Mouse (Mus musculus) hindbrain, embryonic 16.5 days (tissue): ENCODE data around the gene Cth. TPM values are rescaled to one million over a fixed set of nuclear protein-coding genes. Genes with fewer than 3 reads are reported as not detected.

Source experiments
- ATAC-seq: fragments of 200-750 bp; cut with Nextera tagmentation; 2 replicates; pipeline ENCODE4 v1.8.0; 2017; ENCODE audit warnings: moderate TSS enrichment, moderate library complexity
- H3K27ac ChIP-seq: fragments of 300-500 bp; sonication (generic); 2 replicates; pipeline ENCODE4 v1.5.1; 2014; ENCODE audit warnings: low read depth, mild to moderate bottlenecking, control low read depth, low read length, moderate library complexity
- H3K27me3 ChIP-seq: fragments of 300-500 bp; sonication (generic); replicated peaks from 2 replicates; pipeline ENCODE4 v1.6.1; 2014; ENCODE audit warnings: low read length; ENCODE audit not compliant: control insufficient read depth, insufficient read depth
- H3K36me3 ChIP-seq: fragments of 300-500 bp; sonication (generic); 2 replicates; pipeline ENCODE4 v1.6.1; 2014; ENCODE audit warnings: mild to moderate bottlenecking, low read length, moderate library complexity, mixed read lengths; ENCODE audit not compliant: control insufficient read depth, insufficient read depth
- H3K4me1 ChIP-seq: fragments of 300-500 bp; sonication (generic); 2 replicates; pipeline ENCODE4 v1.6.1; 2014; ENCODE audit warnings: low read depth, low read length; ENCODE audit not compliant: control insufficient read depth, insufficient read depth
- H3K4me2 ChIP-seq: fragments of 300-500 bp; sonication (generic); 2 replicates; pipeline ENCODE4 v1.6.1; 2014; ENCODE audit warnings: mild to moderate bottlenecking, low read length, control low read depth, moderate library complexity
- H3K4me3 ChIP-seq: fragments of 300-500 bp; sonication (generic); 2 replicates; pipeline ENCODE4 v1.5.1; 2014; ENCODE audit warnings: mild to moderate bottlenecking, low read length, control low read depth, moderate library complexity
- H3K9ac ChIP-seq: fragments of 300-500 bp; sonication (generic); 2 replicates; pipeline ENCODE4 v1.6.1; 2014; ENCODE audit warnings: low read depth, mild to moderate bottlenecking, control low read depth, low read length, moderate library complexity
- H3K9me3 ChIP-seq: fragments of 300-500 bp; sonication (generic); 2 replicates; pipeline ENCODE4 v1.6.1; 2014; ENCODE audit warnings: mild to moderate bottlenecking, low read length, moderate library complexity; ENCODE audit not compliant: control insufficient read depth
- WGBS: fragments of 180-500 bp; shearing (Covaris S2); extraction: QIAGEN DNeasy Blood & Tissue Kit; methylation state at CpG from one replicate; pipeline ENCODE4 v1.1.7; 2014; 5-methylcytosine and 5-hydroxymethylcytosine counted together
- polyA plus RNA-seq: library from polyadenylated mRNA; unstranded; fragments of >200 nt; fragmentation: Nextera tagmentation; extraction: Ambion mirVana; gene quantifications from 2 replicates; pipeline ENCODE4 v1.2.1, GENCODE M21; 2015

Gene Cth
- polyA plus RNA-seq, 1 experiment from 2014 or later: 3.5 TPM

- Histone ChIP-seq H3K4me2 (no peak overlapping the region), H3K9ac (no peak overlapping the region), H3K27me3 (no peaks in the 10 kb centered on the region), H3K36me3 (no peaks in the 10 kb centered on the region), H3K27ac (no peak overlapping the region), H3K4me1 (peaks cover 2% of the 10 kb centered on the region; the same call in 1 of the 2 replicates), H3K4me3 (no peak overlapping the region), H3K9me3 (no peaks in the 10 kb centered on the region)
- ATAC-seq: no peak
- 94% methylated on average over 3 of the region's 3 CpGs for WGBS
Measured at GRCm38 (mm10) chr3:157923268-157923835, 1.5 kb downstream of the Cth start.

DNA sequence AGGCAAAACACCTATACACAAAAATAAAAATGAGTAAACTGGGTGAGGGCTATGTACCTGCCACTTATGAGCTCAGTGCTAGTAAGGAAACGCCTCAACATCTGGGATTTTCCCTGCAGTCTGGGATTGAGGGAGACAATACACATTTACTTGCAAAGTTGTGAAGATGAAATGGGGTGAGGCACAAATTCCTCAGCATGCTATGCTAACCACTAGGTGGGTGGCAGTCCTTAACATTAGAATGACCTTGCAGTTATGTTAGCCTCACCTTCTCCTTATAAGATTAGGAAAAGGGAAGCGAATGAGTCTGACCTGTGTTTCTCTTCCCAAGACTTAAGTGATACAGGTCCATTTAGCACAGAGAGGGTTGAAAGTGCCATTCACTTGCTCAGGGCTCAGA lies 3.5 kb downstream of the Cth start:
- ATAC-seq: no peak
- Histone ChIP-seq H3K4me2 (no peak overlapping the region), H3K4me3 (no peak overlapping the region), H3K36me3 (no peaks in the 10 kb centered on the region), H3K9ac (no peak overlapping the region), H3K27me3 (no peaks in the 10 kb centered on the region), H3K4me1 (peaks cover 2% of the 10 kb centered on the region; the same call in 1 of the 2 replicates), H3K27ac (no peak overlapping the region), H3K9me3 (no peaks in the 10 kb centered on the region)
- WGBS: 98% methylated on average over 2 of the region's 2 CpGs

GRCm38 (mm10) chr3:157916336-157916735 lies 8.5 kb downstream of the Cth start:
- H3K4me2 ChIP-seq: no peak overlapping the region
- ATAC-seq: no peak
- H3K4me1 ChIP-seq: no peaks in the 10 kb centered on the region
- no peak overlapping the region for H3K27ac ChIP-seq
- H3K4me3 ChIP-seq: no peak overlapping the region
- H3K27me3 ChIP-seq: no peaks in the 10 kb centered on the region
- H3K36me3 ChIP-seq: no peaks in the 10 kb centered on the region
- no peak overlapping the region for H3K9ac ChIP-seq
- no peaks in the 10 kb centered on the region for H3K9me3 ChIP-seq
- 70% methylated on average over 4 of the region's 4 CpGs for WGBS

GRCm38 (mm10) chr3:157912155-157912554 lies 12.7 kb downstream of the Cth start:
- H3K27ac ChIP-seq: no peak overlapping the region
- no peaks in the 10 kb centered on the region for H3K36me3 ChIP-seq
- no peaks in the 10 kb centered on the region for H3K9me3 ChIP-seq
- 94% methylated on average over 2 of the region's 2 CpGs for WGBS
- no peak for ATAC-seq
- H3K4me1 ChIP-seq: no peaks in the 10 kb centered on the region
- H3K27me3 ChIP-seq: no peaks in the 10 kb centered on the region
- H3K4me2 ChIP-seq: no peak overlapping the region
- no peak overlapping the region for H3K4me3 ChIP-seq
- H3K9ac ChIP-seq: no peak overlapping the region

DNA sequence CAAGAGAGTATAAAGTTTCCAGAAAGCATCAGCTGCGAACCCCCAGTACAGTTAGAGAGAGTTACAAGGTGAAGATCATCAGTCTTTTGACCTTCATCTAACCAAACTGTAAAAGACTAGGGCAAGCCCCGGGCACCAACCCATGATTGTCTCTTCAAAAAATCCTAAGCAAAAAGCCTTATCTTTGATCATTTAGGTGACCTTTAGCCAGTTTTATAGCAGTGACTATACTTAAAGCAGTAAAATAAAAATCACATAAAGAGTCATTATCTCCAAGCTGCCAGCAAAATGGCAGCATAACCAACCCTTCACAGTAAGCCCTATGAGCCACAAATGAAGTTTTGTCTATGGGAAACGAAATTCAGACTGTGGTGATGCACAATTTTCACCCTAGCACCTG lies 14.6 kb downstream of the Cth start:
- 82% methylated on average over 3 of the region's 3 CpGs for WGBS
- Histone ChIP-seq H3K27me3 (no peaks in the 10 kb centered on the region), H3K36me3 (no peaks in the 10 kb centered on the region), H3K9me3 (no peaks in the 10 kb centered on the region), H3K4me3 (no peak overlapping the region), H3K4me2 (no peak overlapping the region), H3K9ac (no peak overlapping the region), H3K4me1 (no peaks in the 10 kb centered on the region), H3K27ac (no peak overlapping the region)
- ATAC-seq: no peak

- Histone ChIP-seq H3K27ac (no peak overlapping the region), H3K9ac (no peak overlapping the region), H3K4me1 (no peaks in the 10 kb centered on the region), H3K4me2 (no peak overlapping the region), H3K4me3 (no peak overlapping the region), H3K36me3 (no peaks in the 10 kb centered on the region), H3K9me3 (no peaks in the 10 kb centered on the region), H3K27me3 (no peaks in the 10 kb centered on the region)
- ATAC-seq: no peak
- WGBS: 76% methylated on average over 3 of the region's 3 CpGs
Measured at GRCm38 (mm10) chr3:157908166-157908565, 16.7 kb downstream of the Cth start.

GRCm38 (mm10) chr3:157901721-157902120 lies 23.2 kb downstream of the Cth start:
- WGBS: 88% methylated on average over 5 of the region's 5 CpGs
- H3K4me3 ChIP-seq: no peak overlapping the region
- H3K9ac ChIP-seq: no peak overlapping the region

DNA sequence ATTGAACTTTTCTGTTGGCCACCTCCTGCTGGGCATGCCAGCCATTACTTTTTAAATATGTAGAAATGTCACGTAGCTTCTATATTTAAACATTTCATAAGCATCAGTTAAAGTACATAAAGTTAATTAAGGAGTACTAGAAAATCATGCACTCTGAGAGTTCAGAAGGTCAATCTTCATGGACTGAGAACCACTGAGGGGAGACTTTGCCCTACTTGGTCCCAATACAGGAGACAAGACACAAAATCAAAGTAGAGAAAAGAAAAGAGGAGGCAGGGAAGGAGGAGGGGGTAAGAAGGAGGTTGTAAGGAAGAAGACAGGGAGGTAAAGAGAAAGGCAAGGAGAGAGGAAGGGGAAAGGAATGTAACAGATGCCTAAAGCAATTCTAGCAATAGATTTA lies 24.9 kb downstream of the Cth start:
- no peak for ATAC-seq
- no peak overlapping the region for H3K27ac ChIP-seq

More at GRCm38 (mm10) chr3:157901721-157902120, 23.2 kb downstream of the Cth start:
- Histone ChIP-seq H3K4me2 (no peak overlapping the region), H3K27ac (no peak overlapping the region), H3K27me3 (no peaks in the 10 kb centered on the region), H3K9me3 (no peaks in the 10 kb centered on the region), H3K4me1 (no peaks in the 10 kb centered on the region), H3K36me3 (no peaks in the 10 kb centered on the region)
- no peak for ATAC-seq

GRCm38 (mm10) chr3:157897645-157898044 lies 27.2 kb downstream of the Cth start:
- Histone ChIP-seq H3K9me3 (no peaks in the 10 kb centered on the region), H3K9ac (no peak overlapping the region), H3K4me2 (no peak overlapping the region), H3K4me3 (no peak overlapping the region), H3K27ac (no peak overlapping the region), H3K27me3 (no peaks in the 10 kb centered on the region), H3K4me1 (no peaks in the 10 kb centered on the region), H3K36me3 (no peaks in the 10 kb centered on the region)
- WGBS: 90% methylated on average over 3 of the region's 3 CpGs
- no peak for ATAC-seq

More for the DNA sequence above, 24.9 kb downstream of the Cth start:
- no peaks in the 10 kb centered on the region for H3K36me3 ChIP-seq
- H3K9ac ChIP-seq: no peak overlapping the region
- no peak overlapping the region for H3K4me2 ChIP-seq
- H3K27me3 ChIP-seq: no peaks in the 10 kb centered on the region
- H3K9me3 ChIP-seq: no peaks in the 10 kb centered on the region
- H3K4me3 ChIP-seq: no peak overlapping the region
- H3K4me1 ChIP-seq: no peaks in the 10 kb centered on the region
- WGBS: 88% methylated on average over 1 of the region's 1 CpGs

- H3K36me3 ChIP-seq: no peaks in the 10 kb centered on the region
- no peak overlapping the region for H3K9ac ChIP-seq
- H3K9me3 ChIP-seq: no peaks in the 10 kb centered on the region
- no peak overlapping the region for H3K4me3 ChIP-seq
- ATAC-seq: no peak
- H3K27me3 ChIP-seq: no peaks in the 10 kb centered on the region
- no peak overlapping the region for H3K27ac ChIP-seq
- no peak overlapping the region for H3K4me2 ChIP-seq
- no peaks in the 10 kb centered on the region for H3K4me1 ChIP-seq
Measured at GRCm38 (mm10) chr3:157891819-157892218, 33.1 kb downstream of the Cth start.
